Mouse (Mus musculus) inflammation-experienced regulatory T-cells, adult 6 months (primary cell): ENCODE results near the gene Atg2a. TPM values are rescaled to one million over a fixed set of nuclear protein-coding genes. Genes with fewer than 3 reads are reported as not detected.
A peak's percentile ranks its signal among the peaks of the same experiment; 100 is the strongest.
"Not testable (repeated sequence)": the region's sequence is repeated elsewhere in the genome, so short reads cannot be mapped to it uniquely, and the experiment has no call there.

Experiments used
- ATAC-seq: one replicate; pipeline ENCODE4 v1.8.0; 2017
- polyA plus RNA-seq, 3 experiments: library from polyadenylated mRNA; unstranded; fragments of 100-300 nt; shearing (Covaris generic); gene quantifications; one replicate each; pipeline ENCODE4 v1.2.1; 2017

Gene Atg2a
- polyA plus RNA-seq, 3 experiments from 2014 or later: 8.1 to 12.6 (median 11.5) TPM

- peak; percentile 86 for ATAC-seq
Measured at GRCm38 (mm10) chr19:6276426-6277421, 35.3 kb downstream of the Atg2a start, which contains the start of gene Ehd1. Gene Ehd1 (plus strand): TSS chr19:6276725.

GRCm38 (mm10) chr19:6277661-6278438, 36.4 kb downstream of the Atg2a start:
- no peak for ATAC-seq

DNA sequence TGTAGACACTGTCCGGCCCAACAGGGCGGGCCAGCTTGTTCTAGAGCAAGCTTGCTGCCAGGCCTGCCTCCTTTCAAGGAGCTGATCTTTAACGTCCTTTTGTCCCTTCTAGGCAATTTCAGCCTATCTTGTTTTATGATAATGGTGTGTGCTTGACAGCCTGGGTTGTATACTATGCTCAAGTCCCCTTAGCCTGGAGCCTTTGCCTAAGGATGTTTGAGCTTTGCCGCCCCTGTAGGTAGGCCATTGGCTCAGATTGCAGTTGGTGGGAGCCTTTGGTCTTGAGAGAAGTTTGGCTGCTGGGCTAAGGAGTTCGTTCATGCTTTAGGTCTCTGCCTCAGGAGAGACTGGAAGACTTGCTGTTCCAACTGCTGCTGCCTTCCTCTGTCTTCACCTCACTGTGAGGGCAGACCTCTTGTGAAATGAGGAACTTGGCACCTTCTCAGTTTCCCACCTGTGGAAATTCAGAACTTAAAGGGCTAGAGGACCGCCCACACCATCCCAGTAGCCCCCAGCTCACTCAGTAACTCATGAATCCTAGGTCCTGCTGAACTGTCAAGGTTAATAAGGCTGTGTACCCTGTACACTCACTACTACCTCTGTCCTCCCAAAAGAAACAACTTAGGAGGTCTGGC, 37.1 kb downstream of the Atg2a start:
- no peak for ATAC-seq

DNA sequence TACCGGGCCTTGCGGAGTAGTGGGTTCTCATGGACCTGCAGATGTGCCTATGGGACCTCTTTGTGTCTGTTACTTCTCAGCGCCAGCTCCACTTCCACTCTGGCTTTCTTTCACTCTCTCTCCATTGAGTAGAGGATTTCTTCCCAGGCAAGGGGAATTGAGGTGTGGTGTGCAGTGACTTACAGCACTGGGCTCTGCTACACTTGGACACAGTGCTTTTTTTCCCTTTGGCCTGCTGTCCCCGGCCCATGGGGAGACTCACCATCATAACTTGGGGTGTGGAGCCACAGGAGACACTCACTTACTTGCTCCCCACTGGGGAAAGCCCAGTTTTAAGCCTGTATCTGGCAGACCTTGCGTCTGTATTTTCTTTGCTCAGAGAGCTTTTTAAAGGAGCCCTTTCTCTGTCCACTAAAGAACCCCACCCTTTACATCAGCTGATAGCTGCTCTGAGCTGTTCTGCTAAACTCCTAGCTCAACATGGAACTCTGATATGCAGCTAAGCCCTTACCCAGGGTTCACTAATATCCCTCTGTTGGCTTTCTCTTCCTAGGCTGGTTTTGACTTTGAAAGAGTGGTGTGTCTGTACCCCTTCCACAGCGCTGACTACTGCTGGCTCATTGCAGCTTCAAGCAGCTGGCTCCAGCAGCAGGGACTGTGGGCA, 38.1 kb downstream of the Atg2a start:
- ATAC-seq: no peak

DNA sequence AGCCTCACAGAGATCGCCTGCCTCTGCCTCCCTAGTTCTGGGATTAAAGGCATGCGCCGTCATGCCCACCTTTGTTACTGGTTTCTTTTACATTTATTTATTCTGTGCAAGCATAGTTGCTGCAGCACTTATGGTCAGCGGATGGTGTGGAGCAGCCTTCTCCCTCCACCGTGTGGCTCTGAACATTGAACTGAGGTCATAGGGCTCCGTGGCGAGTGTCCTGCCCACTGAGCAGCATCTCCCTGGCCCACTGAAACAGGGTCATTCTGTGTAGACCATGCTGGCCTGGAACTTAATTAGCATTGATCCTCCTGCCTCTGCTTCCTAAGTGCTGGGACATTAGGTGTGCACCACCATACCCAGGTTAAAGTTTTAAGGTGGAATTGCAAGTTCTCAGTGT, 39.1 kb downstream of the Atg2a start:
- ATAC-seq: no peak

DNA sequence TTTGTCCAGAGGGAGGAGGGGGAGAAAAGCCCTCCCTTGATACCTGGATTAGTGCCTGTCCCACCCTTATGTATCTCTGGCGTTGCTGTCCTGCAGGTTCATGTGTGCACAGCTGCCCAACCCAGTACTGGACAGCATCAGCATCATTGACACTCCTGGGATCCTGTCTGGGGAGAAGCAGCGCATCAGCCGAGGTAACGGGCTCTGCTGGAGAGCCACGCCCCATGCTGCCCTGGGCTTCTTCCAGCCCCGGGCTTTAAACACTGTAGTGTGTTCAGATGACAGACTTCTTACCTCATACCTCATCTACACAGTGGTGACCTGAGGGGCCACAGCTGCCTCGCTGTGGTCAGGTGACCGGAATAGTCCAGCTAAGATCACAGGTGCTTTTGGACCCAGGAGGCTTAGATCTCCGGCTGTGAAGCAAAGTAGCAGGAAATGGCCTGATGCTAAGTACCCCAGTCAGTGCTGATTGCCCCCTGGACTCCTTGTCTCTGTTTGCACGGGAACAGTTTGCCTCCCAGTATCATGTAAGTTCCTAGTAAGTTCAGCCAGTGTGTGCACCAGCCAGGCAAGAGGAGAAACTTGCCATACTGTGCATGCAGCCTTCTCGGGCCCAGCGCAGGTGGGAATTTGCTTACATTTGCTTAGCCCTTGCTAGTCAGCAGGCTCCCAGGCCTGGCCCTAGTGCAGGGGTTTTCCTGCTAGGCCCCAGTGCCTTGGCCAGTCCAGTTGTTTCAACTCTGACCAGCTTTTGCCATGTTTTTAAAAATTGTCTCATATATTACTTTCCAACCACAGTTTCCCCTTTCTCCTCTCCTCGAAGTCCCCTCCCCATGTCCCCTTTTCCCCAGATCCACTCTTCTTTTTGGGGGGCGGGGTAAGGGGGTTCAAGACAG, 39.9 kb downstream of the Atg2a start:
- ATAC-seq: no peak

GRCm38 (mm10) chr19:6283001-6283400, 41.5 kb downstream of the Atg2a start:
- ATAC-seq: no peak

DNA sequence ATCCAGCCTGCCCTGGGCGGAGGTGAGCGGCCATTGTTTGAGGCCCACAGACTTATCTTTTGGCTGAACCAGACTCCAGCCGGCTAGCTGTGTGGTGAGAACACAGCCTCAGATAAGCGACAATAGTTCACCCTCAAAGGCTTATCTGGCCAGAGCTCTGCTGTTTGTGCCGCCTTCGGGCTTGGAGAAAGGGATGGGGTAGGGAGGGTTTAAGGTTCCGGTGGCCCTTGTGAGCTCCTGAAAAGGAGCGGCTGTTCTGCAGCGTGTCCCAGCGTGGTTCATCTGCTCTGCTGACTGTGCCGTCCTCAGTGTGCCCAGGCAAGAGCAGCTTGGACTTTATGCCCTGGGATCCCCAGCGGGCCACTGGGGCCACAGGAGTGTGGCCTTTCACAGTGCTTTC, 43.0 kb downstream of the Atg2a start:
- no peak for ATAC-seq

DNA sequence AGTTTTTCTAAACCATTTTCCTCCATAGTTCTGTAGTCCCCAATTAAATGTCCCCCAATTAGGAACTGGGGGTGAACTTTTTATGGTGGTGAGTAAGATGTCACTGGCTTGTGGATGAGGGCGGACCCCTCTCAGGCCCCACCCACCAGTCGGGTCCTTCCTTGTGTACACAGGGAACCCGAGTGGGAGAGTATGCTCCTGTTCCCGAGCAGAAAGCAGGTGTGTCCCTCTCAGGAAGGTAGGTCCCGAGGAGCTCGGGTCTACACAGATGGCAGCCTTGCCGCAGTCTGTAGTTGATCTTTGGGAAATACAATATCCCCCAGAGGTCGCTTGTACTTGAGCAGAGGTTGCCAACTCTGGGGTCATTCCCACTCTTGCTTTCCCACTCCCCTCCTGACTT, 43.8 kb downstream of the Atg2a start:
- ATAC-seq: no peak

- ATAC-seq: no peak
Measured at GRCm38 (mm10) chr19:6285632-6286433, 44.4 kb downstream of the Atg2a start.

GRCm38 (mm10) chr19:6286434-6287401, 45.2 kb downstream of the Atg2a start:
- no peak for ATAC-seq

DNA sequence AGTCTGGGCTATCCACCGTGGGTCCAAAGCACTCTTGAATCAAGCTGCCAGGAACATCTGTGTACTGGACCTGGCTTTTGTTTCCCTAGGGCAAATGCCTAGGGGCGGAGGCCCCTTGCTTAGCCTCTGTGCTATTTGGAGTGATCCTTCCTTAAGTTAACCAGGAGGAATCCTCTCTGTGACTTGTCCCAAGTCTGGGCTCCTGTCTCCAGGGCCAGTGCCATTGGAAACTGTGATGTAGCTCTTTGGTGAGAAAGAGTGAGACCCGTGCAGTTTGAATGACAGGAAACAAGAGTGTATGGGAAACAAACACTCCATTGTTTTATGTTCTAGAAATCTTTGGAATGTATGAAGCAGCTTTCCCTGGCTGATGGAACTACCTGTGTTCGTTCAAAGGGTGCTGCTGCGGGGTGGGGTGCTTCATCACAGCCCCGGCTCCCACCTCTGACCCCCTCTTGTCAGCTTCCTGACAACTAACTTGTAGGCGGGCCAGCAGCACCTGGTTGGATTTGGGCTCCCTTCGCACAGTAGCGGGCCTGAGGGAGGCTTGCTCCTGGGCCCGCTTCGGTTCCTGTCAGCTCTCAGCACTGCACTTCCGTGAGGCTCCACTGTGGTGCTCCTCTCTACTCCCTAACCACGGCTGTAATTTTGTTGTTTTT, 46.9 kb downstream of the Atg2a start:
- no peak for ATAC-seq

DNA sequence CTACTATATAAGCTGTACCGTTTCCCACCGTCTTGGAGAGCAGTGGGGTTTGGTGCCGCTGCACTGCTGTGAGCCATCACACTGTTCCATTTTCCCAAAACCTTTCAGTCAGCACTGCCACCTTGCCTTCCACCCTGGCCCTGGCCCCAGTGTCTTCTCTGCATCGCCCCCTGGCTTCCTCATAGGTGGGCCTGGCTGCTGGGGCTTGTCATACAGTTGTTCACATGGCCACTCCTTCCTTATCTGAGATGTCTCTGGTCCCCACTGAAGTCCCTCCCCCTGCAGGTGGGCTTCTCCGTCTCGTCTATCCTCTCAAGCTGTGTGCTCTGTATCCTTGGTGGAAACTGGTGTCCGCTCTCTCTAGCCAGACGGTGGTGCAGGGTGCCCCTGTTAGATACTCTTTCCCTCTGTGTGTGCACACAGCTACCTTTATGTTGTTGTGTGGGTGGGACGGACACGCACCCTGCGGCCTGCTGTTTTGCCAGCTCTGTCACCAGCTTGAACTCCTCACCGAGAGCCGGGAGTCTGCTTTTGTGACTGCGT, 48.3 kb downstream of the Atg2a start:
- no peak for ATAC-seq

DNA sequence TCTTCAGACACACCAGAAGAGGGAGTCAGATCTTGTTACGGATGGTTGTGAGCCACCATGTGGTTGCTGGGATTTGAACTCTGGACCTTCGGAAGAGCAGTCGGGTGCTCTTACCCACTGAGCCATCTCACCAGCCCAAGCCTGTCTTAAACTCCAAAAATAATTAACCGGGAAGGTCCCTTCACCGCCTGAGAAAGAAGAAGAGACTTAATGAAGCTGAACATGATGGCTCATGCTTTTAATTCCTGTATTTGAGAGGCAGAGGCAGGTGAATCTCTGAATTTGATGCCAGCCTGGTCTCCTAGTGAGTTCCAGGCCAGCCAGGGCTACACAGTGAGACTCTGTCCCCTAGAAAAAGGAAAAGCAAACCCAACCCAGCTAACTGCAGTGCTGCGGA, 49.2 kb downstream of the Atg2a start:
- not testable (repeated sequence) for ATAC-seq

GRCm38 (mm10) chr19:6291117-6291781, 49.8 kb downstream of the Atg2a start:
- ATAC-seq: no peak

DNA sequence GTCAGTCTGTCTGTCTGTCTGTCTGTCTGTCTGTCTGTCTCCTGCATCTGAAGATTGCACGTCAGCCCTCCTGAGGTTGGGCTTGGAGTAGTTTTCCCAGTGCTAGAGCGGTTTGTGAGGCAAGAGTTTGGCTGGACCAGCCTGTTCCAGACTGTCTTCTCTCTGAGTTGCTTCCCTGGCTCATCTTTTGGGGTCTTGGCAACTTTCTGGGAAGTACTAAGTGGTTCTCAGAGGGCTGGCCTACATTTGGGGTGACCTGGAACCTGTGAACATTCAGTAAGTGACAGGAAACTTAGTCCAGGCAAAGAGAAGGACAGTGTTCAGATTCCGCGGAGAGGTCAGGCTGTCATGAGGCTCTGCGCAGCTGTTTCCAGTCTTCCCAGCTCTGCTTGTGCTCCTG, 50.8 kb downstream of the Atg2a start:
- no peak for ATAC-seq

GRCm38 (mm10) chr19:6294301-6294700, 52.8 kb downstream of the Atg2a start:
- ATAC-seq: no peak
